Mouse (Mus musculus): ENCODE data around the gene Lpin2.

Gene Lpin2

DNA sequence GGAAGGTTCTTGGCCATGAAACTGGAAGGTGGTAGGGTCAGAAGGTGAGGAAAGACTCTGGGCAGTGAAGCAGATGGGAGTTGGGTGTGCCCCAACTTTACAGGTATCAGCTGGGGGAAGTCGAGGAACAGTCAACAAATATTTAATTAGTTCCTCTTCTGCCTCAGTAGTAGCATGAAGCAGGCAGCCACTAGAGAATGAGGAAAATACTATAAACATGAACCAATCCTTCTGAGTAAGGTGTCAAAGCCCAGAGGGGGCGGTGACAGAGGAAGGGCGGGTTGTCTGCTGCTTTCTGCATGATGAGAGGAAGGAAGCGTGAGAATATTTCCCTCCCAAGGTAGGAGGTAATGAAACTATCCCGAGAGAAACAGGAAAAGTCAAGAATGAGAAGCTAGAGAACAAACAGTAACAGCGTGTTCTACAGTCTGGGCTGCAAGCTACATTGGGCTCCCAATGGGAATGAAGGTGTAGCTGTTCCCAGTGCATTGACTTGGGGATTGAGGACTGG is at the start of gene Lpin2:
Gene Lpin2 (plus strand): TSS at position 350 of the 511 bp plus-strand sequence.
- DNase-seq = no peak

DNA sequence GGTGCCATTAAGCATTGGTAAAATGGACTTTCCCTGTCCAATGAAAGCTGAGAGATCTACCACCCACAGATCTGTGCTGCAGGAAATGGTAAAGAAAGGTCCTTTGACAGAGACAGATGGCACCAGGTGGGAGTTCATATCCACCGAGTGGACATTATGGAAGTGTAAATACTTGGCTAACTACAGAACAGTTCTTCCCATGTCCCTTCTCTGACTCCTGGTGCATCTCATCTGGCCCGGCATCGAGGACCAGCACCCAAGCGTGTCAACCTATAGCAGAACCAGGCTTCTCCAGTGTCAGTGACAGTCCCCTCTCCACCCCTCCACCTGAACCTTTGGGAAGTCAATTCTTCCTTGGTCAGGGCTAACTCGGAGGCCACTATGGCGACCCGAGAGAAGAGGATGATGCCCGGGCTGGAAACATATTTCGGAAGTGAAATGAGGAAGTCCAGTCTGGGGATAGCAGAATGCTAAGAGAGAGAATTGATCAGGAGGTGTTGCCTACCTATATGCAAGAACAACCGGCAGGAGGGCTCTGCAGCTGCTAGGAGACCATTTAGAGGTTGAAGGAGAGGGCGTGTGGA is 49.4 kb upstream of the Lpin2 start:
- DNase-seq = no peak

DNA sequence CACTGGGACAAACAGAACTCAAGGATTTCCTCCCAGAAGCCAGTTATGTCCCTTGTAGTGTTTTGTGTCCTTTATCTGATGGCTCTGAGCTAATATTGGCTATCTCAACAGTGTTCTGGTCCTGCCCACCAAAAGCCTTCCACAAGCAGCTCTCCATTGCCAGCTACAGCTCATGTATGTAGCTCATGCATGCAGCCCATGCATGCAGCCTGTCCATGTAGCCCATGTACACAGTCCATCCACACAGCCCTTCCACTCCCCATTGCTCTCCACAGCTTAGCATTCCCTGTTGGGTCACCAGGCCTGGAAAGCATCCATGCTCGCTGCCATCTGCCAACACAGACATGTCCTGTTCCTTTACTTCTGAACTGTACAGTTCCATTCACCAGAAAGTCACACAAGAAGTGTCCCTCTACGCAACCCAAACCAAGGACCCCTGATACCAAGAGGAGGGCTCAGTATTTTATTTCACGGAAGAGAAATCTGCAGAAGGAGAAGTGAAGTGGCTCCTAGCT is 47.9 kb upstream of the Lpin2 start:
- no peak for DNase-seq

DNA sequence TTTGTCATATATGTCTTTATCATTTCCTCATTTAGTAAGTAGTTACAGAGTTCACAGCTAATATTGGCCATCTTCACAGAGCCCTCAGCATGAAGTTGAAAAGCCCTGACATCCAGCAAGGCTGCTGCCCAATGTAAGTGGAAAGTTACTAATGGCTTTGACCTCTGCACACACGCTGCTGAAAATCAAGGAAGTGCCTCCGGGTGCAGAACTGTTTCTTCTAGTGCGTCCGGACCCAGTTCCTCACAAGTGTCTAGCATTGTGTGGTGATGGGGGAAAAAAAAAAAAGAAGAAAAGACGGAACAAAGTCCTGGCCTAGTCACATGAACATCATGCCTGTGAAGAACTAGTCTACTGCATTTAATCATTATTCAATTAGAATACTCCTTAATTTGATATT is 47.3 kb upstream of the Lpin2 start:
- DNase-seq = peak; percentile 63

DNA sequence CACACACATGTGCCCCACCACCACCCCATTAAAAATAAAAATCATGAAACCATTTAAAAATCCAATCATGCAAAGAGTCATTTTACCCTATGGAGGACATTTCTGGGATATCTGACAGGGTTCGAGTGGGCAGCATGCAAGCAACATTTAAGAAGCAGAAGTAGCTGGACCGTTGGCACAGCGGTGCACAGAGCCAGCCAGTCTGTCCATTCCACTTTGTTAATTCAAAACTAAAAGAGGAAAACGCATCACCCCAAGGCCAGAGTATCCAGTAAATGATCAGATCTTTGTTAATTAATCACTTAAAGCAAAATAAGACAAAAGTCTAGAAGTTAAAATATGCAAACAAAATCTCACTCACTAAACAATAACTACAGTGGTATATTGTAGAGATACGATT is 46.5 kb upstream of the Lpin2 start:
- no peak for DNase-seq

DNA sequence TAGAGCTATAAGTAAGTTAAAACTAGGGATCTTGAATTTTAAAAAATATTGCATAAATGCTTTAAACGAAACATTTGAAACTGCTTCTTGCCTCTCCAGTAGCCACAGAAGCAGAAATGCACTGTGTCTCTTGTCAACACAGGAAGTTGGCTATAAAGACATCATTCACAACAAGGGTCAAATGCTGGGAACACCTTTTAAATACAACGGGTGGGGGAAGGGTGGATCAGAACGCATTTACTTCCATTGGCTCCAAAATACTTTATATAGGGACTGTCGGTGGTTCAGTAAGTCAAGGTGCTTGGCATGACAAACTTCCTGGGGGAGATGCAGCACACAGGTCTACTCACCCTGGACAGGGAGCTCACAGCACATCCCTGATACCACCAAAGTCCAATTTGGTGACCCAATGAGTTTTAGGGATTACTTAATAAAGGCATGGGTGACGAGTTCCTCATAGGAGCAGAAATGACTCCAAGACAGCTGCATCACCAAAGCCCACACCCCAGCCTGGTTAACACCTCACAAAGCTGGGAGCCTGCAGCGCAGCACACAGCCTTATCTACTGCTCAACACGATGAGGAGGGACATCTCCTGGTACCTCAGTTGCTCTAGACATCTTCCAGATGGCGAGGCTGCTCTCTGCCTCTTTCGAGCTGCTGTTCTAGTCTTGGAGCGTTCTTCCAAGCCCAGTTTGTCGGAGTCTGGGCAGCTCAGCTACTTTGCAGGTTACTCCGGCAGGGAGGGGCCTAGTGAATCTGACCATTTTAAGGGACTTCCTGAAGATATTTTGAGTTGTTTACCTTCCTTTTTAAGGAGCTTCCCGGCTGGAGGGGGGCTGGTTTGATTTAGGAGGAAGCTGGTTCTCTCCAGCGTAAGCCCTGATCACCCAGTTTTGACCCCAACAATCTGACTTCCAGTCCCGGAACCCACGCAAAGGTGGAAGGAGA is 45.7 kb upstream of the Lpin2 start:
- DNase-seq = no peak

DNA sequence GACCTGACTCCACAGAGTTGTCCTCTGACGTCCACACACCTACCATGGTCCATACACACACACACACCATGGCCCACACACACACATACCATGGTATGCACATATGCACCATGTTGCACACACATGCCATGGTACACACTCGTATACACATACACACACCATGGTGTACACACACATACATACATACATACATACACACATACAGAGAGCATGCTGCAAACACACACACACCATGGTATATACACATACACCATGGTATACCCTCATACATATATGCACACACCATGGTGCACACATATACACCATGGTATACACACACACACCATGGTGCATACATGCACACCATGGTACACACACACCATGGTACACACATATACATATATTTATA is 45.0 kb upstream of the Lpin2 start:
- no peak for DNase-seq

DNA sequence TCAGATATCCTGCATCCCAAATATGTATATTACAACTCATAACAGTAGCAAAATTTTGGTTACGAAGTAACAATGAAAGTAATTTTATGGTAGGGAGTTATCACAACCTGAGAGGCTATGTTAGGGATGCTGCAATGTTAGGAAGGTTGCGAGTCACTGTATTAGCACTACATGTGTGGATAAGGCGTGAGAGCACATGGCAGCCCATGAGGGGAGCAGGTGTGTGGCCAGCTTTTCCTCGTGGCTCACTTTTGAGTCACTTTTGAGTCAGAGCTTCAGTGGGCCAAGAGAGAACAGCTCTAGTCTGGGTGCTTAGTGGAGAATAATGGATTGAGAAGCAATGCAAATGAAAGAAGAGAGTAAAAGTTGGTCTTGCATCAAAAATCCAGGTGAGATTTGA is 40.3 kb upstream of the Lpin2 start:
- peak; percentile 61 for DNase-seq

DNA sequence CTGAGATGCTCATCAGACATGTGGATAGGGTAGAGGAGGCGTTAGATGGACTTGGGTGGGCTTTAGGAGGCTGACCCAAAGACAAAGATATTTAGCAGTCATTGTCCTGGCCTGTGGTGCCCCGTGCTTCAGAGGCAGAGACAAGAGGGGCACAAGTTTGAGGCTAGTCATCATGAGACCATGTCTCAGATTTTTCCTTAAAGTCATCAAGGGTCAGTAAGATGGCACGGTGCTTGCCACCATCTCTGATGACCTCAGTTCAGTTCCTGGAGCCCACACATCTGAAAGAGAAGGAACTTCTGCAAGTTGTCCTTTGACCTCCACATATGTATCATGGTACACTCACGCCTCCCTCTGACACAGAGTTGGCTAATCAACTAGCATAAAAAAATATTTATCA is 39.2 kb upstream of the Lpin2 start:
- DNase-seq = no peak

DNA sequence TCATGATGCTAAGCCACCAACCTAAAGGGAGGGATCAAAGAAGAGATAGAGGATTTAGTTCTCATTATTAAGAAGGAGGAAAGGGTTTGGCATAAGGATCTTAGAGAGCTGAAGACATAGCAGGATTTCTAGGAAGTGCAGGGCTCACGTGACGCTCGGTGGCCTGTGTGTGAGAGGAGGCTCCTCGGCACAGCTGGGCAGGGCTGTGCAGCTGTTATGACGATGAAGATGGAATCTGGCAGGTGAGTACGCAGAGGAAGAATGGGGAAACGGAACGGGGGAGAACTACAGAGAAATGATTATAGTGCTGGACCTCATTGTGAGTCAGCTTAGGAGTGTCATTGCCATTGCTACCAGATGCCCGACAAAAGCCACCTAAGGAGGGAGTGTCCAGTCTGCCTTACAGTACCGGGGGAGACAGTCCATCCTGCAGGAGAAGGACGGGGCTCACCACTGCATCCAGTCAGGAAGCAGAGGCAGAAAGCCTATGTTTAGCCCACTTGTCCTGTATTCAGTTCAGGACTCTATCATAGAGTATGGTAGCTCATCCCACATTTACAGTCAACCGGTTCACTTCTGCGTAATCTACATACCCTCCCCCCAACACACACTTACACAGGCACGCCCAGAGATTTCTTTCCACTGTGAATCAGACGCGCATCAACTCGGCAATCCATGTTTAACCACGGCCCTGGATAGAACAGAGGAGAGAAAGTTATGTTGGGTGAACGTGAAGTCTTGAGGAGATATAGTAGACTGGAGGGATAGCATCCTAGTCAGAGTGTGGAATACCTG is 37.8 kb upstream of the Lpin2 start:
- DNase-seq = no peak

DNA sequence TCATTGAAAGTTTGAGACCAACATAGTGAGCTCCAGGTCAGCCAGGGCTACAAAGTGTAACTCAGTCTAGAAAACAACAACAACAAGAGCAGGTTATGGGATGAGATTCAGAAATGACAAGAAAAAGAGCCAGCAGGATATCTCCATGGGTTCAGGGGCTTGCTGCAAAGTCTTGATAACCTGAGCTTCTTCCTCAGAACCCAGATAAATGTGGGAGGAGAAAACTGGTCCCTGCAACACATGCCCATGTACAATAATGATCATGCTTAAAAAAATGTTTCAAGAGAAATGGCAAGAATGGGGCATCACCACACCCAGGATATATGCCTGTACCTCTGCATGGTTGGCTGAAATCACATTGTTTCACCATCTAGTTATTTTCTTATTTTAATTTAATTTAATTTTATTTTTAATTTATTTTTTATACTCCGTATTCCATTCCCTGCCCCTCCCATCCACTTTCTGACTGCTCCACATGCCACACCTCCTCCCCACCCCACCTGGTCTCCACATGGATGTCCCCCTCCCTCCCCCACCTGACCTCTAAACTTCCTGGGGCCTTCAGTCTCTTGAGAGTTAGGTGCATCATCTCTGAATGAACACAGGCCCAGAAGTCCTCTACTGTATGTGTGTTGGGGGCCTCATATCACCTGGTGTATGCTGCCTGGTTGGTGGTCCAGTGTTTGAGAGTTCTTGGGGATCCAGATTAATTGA is 37.0 kb upstream of the Lpin2 start:
- no peak for DNase-seq

DNA sequence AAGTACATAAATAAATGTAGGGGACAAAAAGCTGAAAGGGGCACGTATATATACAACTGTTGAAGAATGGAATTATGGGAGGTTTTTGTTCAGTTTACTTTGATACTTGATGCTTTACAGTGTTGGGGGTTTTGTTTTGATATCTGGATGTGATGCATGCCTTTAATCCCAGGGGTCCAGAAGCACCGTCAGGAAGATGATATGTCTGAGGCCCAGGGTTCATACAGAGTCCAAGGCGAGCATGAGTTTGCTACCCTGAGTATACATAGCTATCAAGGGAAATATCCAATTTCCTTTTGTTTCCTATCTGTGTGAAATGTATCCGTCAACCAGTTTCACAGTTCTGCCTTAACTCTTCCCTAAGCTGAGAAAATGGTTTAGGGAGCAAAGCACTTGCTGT is 29.0 kb upstream of the Lpin2 start:
- no peak for DNase-seq

DNA sequence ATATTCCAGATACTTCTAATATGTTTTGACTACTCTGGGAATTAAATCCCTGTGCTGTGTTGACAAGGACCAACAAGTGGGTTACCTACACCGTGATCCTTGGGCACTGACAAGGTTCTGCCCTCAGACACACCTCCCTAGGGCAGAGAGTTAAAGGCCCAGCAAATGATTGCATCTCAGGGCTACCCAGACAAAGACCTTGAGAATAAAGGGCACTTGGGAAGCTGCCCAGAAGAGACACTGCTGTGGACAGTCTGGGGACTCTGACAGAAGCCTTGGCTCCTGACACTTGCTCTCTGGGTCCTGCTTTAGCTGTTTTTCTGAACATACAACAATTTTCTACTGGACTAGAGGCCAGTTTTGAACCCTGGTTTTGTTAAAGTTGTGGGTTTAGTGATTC is 27.1 kb upstream of the Lpin2 start:
- no peak for DNase-seq

DNA sequence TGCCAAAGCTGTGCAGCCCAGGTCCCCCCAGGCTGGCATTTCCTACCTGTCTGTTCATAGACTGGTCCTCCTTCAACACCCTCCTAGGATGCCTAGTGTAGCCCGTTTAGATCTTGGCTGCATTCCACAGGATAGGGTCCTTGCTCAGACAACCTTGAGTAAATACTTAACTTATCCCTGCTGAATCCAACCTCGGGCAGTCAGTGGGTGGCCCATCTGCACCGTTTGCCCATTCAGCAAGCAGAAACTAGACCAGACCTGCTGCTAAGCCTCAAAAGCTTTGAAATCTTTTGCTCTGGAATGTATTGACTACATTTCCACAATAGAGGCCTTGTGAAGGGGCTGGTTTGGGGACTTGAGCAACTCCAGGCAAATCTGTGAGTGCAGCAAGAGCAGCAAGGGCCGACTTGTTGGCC is 23.2 kb upstream of the Lpin2 start:
- no peak for DNase-seq

DNA sequence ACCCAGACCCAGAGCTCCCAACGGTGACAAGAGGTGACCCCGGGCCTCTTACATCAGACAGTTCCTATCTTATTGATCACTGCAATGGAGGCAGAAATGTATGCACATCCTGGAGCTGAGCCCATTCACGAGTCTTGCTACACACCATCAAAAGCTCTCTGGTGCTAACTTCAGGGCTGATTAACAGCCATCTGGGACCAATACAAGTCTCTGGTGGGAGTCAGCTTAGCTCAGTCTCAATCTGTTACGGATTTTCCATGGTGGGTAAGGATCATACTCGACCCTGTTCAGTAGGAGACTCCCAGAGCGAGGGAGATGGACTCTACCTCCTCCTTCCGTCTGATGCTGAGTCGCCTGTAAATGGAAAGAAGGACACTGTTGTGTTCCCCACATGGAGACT is 22.6 kb upstream of the Lpin2 start:
- no peak for DNase-seq

DNA sequence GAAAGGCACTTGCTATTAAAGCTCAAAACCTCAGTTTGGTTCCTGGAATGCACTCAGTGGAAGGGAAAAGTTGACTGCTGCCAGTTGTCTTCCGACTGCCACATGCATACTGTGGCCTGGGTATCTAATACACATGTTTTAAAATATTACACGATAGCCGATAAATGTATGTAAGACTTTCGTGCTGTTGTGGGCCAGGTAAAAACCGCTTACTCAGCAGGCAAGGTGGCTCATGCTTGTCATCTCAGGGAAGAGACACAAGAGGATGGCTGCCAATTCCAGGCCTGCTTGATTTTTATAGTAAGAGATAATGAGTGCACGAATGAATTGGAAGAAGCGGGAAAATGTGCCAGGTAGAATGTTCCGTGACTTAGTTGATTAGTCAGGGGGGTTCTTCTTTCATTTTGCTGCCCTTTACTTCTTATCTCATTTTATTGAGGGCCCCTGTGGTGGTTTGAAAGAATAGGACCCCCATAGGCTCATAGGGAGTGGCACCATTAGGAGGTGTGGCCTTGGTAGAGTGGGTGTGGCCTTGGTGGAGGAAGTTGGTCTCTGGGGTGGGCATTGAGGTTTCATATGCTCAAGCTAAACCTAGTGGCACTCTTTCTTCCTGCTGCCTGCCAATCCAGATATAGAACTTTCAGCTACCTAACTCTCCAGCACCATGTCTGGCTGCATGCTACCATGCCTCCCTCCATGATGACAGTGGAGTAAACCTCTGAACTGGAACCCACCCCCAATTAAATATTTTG is 21.9 kb upstream of the Lpin2 start:
- no peak for DNase-seq

DNA sequence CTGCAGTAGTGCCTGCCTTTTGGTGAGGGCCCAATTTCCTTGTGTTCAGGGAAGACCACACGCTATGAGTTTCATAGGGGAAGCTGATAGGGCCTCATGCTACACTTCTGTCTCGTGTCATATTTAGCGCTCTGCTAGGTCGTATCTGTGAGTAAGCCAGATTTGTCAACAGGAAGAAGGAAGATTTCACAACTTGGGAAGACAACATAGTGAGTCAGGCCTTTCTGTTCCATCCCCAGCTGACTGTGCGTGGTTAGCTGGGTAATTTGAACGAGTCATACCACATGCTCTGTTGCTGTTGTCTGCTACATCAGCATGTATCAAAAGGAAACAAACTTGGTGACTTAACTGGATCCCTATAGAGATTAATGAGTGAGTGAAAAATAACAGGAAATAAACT is 17.4 kb upstream of the Lpin2 start:
- DNase-seq = peak; percentile 87

DNA sequence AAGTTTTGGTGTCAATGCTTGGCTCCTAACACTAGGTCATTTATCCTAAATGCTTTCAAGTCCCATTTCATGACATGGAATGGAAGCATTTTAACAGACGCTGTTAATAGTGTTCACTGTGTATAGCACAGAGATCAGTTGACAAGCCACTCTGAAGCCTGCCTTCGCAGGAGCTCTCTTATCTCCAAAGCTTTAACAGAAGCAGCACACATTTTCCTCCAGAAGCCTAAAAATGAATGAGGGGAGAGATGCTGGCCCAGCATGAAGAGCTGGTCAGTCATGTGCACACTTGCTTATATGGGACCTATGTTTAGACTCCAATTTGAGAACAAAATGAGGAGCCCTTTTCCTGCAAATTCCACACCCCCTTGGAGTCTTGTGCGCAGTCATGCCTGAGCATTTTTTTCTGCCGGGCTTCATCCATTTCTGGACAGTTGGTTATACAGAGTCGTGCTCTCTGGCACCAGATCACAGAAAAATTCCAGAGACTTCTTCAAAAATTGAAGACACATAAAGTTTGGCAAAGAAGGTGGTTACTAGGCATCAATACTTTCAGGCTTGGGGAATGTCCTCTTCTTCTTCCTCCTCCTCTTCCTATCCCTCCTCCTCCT is 14.1 kb upstream of the Lpin2 start:
- DNase-seq = no peak

DNA sequence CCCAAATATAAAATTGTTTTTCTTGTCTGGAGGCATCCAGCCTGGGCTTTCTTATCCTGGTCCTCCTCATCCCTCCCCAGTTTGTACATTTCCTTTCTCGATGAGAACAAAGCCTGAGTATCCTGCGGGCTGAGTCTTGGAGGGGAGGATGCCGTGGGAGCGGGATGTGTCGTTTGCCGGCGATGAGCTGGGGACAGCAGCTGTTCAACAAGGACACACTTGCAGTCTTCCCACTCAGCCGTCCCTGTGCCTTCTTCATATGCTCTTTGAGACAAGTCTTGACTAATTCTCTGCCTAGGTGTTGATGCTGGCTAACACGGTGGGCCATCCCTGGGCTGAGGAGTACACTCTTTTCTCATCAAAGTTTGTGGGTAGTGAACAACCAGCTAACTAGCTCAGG is 13.5 kb upstream of the Lpin2 start:
- DNase-seq = no peak

DNA sequence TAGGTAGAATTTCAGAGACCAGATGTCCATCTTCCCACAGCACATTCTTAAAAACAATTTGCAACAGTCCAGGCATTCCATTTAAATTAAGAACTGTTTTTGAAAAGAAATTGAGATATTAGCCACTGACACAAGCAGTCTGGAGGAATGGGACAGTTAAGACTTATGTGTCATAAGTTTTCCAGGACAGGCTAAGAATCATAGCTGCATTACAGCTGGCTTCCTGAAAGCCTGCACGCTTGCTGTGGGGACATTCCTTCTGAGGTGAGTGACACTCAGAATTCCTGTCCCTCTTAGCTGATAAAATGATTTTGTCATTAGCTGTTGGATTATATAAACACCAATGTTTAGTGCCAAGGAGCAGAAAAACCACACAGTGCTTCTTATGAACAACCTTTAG is 12.7 kb upstream of the Lpin2 start:
- DNase-seq = no peak

DNA sequence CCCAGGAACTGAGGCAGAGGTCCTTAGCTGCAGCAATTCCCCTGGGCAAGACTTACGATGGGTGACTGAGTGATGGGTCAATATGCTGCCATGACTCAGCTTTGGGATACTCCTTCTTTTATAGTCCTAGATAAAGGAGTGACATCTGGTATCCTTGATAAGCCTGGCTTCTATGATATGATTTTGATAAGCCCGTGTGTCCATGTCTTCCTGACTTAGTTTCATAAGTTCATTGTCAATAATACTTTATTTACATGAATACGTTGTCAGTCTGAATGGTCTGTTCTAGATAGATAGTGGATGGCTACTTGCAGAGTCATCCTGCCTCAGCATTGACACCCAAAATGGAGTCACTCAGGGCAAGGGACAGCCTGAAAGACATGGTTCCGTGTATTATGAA is 11.2 kb upstream of the Lpin2 start:
- DNase-seq = no peak

Data from layer of hippocampus, adult 9-11 months (tissue).